In the genomic region with DNA sequence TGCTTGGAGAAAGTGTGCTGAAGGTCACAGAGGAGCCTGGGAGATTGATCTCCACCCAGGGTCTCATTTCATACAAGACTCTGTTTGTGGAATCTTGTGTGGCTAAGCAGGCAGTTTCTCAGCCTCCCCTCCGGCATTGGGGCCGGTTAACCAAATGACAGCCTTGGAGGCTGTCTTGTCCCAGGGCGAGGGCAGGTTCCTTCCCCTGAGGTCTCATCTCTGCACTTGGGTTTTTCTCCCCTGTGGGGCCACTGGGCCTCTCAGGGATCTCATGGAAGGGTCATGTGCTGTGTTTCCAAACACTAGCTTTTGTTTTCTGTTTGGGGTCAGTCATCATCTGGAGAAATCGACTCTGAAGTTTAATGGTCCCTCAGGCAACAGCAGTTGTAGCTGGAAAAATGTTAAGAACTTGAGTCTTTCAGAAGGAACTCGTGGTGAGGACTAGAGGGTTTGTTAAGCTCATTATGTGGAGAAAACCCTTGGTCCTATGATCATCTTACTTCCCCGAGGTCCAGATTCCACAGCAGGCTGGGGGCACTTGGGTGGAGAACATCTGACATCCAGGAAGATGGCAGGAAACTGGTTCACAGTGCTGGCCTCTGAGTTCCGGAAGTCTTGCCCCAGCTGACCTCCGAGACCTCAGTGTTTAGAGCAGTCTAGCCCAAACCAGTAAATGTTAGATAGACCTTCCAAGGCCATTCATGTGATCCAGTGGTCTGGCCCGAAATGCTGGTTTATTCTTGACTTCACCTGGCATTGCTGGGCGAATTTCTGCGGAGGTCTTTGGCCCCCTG, we compare ENCODE assay signal across 9 mouse cellular contexts.
A peak's percentile ranks its signal among the peaks of the same experiment; 100 is the strongest.
DNase-seq lines count a peak whose midpoint lies in the region; ATAC-seq lines count a peak whose summit lies in the region.
"Had no signal": no experiment of that assay in that cellular context is flagged by ENCODE, and none has a peak within 500 bp of the region (broad histone marks: within the 10 kb centered on the region; RNA-seq: fewer than 3 reads in every experiment).

No protein-coding gene starts in this region.

- H3K4me1 ChIP-seq in midbrain, embryonic 10.5 days, result peaks cover 24% of the 10 kb centered on the region
- H3K4me1 ChIP-seq in midbrain, embryonic 11.5 days (ENCODE audit: control insufficient read depth, insufficient read depth, low read length), result peaks cover 5% of the 10 kb centered on the region
- peaks cover 10% of the 10 kb centered on the region for H3K4me1 ChIP-seq in heart, embryonic 16.5 days (ENCODE audit: control insufficient read depth, insufficient read depth, low read length)
- H3K4me1 ChIP-seq in kidney, embryonic 16.5 days (ENCODE audit: insufficient read depth, low read length), result no peaks in the 10 kb centered on the region
- H3K4me1 ChIP-seq: liver, embryonic 13.5 days had no signal

- no peak overlapping the region for H3K9ac ChIP-seq in midbrain, embryonic 11.5 days (ENCODE audit: low read length)
- no peak overlapping the region for H3K9ac ChIP-seq in heart, embryonic 16.5 days (ENCODE audit: low read length)
- H3K9ac ChIP-seq in kidney, embryonic 16.5 days (replicated peaks; ENCODE audit: low read length), result 0 out of 2 replicates have a peak overlapping the region, but pooled peaks have one; percentile 0
- H3K9ac ChIP-seq: liver, embryonic 13.5 days had no signal

- no peak overlapping the region for H3K4me3 ChIP-seq in midbrain, embryonic 10.5 days
- H3K4me3 ChIP-seq in midbrain, embryonic 11.5 days (ENCODE audit: low read depth, low read length), result no peak overlapping the region
- no peak overlapping the region for H3K4me3 ChIP-seq in heart, embryonic 16.5 days (ENCODE audit: low read length)
- H3K4me3 ChIP-seq in kidney, embryonic 16.5 days (ENCODE audit: low read length), result peak overlapping the region; percentile 28
- H3K4me3 ChIP-seq: liver, embryonic 13.5 days; myocyte had no signal

- H3K36me3 ChIP-seq in midbrain, embryonic 10.5 days, result no peaks in the 10 kb centered on the region
- H3K36me3 ChIP-seq in midbrain, embryonic 11.5 days (ENCODE audit: control insufficient read depth, insufficient read depth, low read length), result no peaks in the 10 kb centered on the region
- H3K36me3 ChIP-seq in heart, embryonic 16.5 days (ENCODE audit: control insufficient read depth, insufficient read depth), result no peaks in the 10 kb centered on the region
- H3K36me3 ChIP-seq in kidney, embryonic 16.5 days (ENCODE audit: insufficient read depth, low read length), result no peaks in the 10 kb centered on the region
- H3K36me3 ChIP-seq: liver, embryonic 13.5 days had no signal

- H3K27ac ChIP-seq in midbrain, embryonic 10.5 days (replicated peaks), result peak overlapping the region; percentile 52; the same call in 1 of the 2 replicates
- H3K27ac ChIP-seq in midbrain, embryonic 11.5 days (ENCODE audit: low read depth, low read length), result no peak overlapping the region
- peak overlapping the region; percentile 18; the same call in 1 of the 2 replicates for H3K27ac ChIP-seq in heart, embryonic 16.5 days (ENCODE audit: low read length)
- H3K27ac ChIP-seq in kidney, embryonic 16.5 days (ENCODE audit: low read length), result peak overlapping the region; percentile 11; the same call in 1 of the 2 replicates
- H3K27ac ChIP-seq: liver, embryonic 13.5 days had no signal

- 60% methylated on average over 11 of the region's 11 CpGs for WGBS in midbrain, embryonic 10.5 days
- WGBS in midbrain, embryonic 11.5 days, result 55% methylated on average over 11 of the region's 11 CpGs
- WGBS in heart, embryonic 16.5 days, result 71% methylated on average over 11 of the region's 11 CpGs
- 59% methylated on average over 11 of the region's 11 CpGs for WGBS in kidney, embryonic 16.5 days

- no peak for ATAC-seq in midbrain, embryonic 11.5 days (ENCODE audit: low FRiP score)
- ATAC-seq in heart, embryonic 16.5 days (replicated peaks; ENCODE audit: extremely low read depth, insufficient read depth, low FRiP score), result no peak
- ATAC-seq in kidney, embryonic 16.5 days (ENCODE audit: low FRiP score, low TSS enrichment), result no peak
- ATAC-seq in monocyte, adult 5-6 weeks (replicated peaks; ENCODE audit: insufficient number of reproducible peaks, low FRiP score, low TSS enrichment, poor library complexity, severe bottlenecking), result no peak

- H3K27me3 ChIP-seq in midbrain, embryonic 10.5 days (ENCODE audit: low read depth, poor library complexity, severe bottlenecking), result no peaks in the 10 kb centered on the region
- no peaks in the 10 kb centered on the region for H3K27me3 ChIP-seq in midbrain, embryonic 11.5 days (ENCODE audit: control insufficient read depth, insufficient read depth, low read length)
- no peaks in the 10 kb centered on the region for H3K27me3 ChIP-seq in heart, embryonic 16.5 days (ENCODE audit: control insufficient read depth, insufficient read depth, low read length)
- no peaks in the 10 kb centered on the region for H3K27me3 ChIP-seq in kidney, embryonic 16.5 days (ENCODE audit: insufficient read depth, low read length)
- H3K27me3 ChIP-seq: liver, embryonic 13.5 days had no signal

- H3K4me2 ChIP-seq in midbrain, embryonic 11.5 days, result no peak overlapping the region
- H3K4me2 ChIP-seq in heart, embryonic 16.5 days (ENCODE audit: low read depth, low read length), result peak overlapping the region; percentile 7
- peak overlapping the region; percentile 29 for H3K4me2 ChIP-seq in kidney, embryonic 16.5 days (replicated peaks; ENCODE audit: low read depth, low read length)
- H3K4me2 ChIP-seq: liver, embryonic 13.5 days had no signal

- DNase-seq in midbrain, embryonic 10.5 days (ENCODE audit: low spot score), result no peak
- no peak for DNase-seq in midbrain, embryonic 11.5 days (ENCODE audit: low spot score, missing footprints)
- peak; percentile 58 for DNase-seq in lung, postnatal 36 days
- no peak for DNase-seq in layer of hippocampus, postnatal 10 days (ENCODE audit: low spot score in 2 of 2)
- DNase-seq: liver, embryonic 13.5 days had no signal

- H3K9me3 ChIP-seq in midbrain, embryonic 10.5 days (replicated peaks), result no peaks in the 10 kb centered on the region
- H3K9me3 ChIP-seq in midbrain, embryonic 11.5 days (ENCODE audit: control insufficient read depth, low read length), result no peaks in the 10 kb centered on the region
- no peaks in the 10 kb centered on the region for H3K9me3 ChIP-seq in heart, embryonic 16.5 days (replicated peaks; ENCODE audit: control insufficient read depth, low read length)
- no peaks in the 10 kb centered on the region for H3K9me3 ChIP-seq in kidney, embryonic 16.5 days (ENCODE audit: low read length)
- H3K9me3 ChIP-seq: liver, embryonic 13.5 days had no signal
